Mouse (Mus musculus): ENCODE results near the gene Gm49378.

Gm49378 gene

GRCm38 (mm10) chr14:55634874-55635522 is 2.7 kb downstream of the Gm49378 start:
- DNase-seq (ENCODE audit: low spot score in 2 of 2) = peak; percentile 34 to 37

DNA sequence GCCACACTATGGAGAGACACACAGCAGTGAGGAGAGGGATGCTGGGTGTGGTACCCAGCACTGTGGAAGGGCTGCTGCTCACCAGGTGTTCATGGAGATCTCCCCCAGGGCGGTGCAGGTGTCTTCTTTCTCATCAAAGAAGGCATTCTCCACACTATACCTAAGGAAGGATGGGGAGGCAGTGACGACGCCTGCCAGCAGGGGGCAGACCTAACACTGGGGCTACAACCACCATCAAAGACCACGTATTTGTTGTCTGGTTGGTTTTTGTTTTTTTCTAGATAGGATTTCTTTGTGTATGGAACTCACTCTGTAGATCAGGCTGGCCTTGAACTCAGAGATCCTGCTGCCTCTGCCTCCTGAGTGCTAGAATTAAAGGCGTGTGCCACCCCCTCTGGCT is 8.4 kb downstream of the Gm49378 start:
- peak; percentile 36 to 41 for DNase-seq (ENCODE audit: low spot score in 2 of 2)

GRCm38 (mm10) chr14:55628077-55628827 is 9.4 kb downstream of the Gm49378 start:
- no peak for DNase-seq (ENCODE audit: low spot score in 2 of 2)

DNA sequence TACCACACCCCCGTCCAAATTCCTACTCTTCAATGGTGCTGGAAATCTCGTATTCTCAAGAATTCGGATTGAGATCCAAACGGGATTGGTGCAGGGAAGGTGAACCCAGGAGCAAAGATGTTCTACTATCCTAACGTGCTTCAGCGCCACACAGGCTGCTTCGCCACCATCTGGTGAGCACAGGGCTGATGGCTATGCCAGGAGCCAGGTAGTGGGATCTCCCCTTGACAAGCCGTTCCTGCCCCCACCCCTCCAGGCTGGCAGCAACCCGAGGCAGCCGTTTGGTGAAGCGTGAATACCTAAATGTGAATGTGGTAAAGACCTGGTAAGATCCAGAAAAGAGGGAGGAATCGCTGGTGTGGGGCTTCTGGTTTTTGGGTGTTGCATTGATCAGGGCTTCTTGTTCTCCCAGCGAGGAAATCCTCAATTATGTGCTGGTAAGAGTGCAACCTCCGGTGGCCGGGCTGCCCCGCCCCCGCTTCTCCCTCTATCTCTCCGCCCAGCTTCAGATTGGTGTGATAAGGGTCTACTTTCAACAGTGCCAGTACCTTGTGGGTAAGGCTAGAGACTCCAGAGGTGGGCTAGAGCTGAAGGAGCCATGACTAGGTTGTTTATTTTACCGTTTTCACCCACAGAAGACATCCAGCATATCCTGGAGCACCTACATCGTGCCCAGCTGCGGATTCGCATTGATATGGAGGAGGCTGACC is 19.1 kb downstream of the Gm49378 start:
- no peak for DNase-seq (ENCODE audit: low spot score in 2 of 2)

- DNase-seq (ENCODE audit: low spot score in 2 of 2) = no peak
These were observed 19.9 kb downstream of the Gm49378 start, which contains the start of gene Rec8 for GRCm38 (mm10) chr14:55617822-55618221. Gene Rec8, plus strand, starts transcription at chr14:55618037.

DNA sequence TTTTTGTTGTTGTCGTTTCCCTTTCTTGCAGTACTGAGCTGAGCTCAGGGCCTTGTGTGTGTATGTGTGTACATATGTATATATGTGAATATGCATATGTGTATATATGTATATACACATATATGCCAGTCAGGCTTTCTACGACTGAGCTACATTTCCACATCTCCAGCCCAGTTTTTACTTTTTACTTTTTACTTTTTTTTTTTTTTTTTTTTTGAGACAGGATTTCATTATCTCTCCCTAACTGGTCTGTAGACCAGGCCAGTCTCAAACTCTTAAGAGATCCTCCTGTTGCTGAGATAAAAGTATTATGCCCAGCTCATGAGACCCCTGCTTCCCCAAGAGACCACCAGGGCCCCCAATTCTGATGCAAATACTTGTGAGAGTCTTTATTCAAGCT is 20.9 kb downstream of the Gm49378 start:
- no peak for DNase-seq (ENCODE audit: low spot score in 2 of 2)

DNA sequence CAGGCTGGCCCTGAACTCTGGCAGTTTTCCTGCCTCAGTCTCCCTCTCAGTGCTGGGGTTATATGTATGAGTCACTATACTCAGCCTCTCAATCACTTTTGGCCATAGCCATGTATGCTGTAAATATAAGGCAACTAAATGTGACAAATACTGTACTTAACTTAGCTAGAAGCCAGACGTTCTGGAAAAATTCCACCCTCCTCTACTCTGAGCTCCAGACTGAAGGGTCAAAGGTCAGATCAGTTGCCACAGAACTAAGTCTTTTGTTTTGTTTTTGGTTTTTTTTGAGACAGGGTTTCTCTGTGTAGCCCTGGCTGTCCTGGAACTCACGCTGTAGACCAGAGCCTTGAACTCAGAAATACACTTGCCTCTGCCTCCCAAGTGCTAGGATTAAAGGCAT is 21.8 kb downstream of the Gm49378 start:
- no peak for DNase-seq (ENCODE audit: low spot score in 2 of 2)

- DNase-seq (ENCODE audit: low spot score in 2 of 2) = no peak
These were observed 23.0 kb downstream of the Gm49378 start for GRCm38 (mm10) chr14:55614565-55615178.

- no peak for DNase-seq (ENCODE audit: low spot score in 2 of 2)
These were observed 24.3 kb downstream of the Gm49378 start for GRCm38 (mm10) chr14:55613346-55613745.

DNA sequence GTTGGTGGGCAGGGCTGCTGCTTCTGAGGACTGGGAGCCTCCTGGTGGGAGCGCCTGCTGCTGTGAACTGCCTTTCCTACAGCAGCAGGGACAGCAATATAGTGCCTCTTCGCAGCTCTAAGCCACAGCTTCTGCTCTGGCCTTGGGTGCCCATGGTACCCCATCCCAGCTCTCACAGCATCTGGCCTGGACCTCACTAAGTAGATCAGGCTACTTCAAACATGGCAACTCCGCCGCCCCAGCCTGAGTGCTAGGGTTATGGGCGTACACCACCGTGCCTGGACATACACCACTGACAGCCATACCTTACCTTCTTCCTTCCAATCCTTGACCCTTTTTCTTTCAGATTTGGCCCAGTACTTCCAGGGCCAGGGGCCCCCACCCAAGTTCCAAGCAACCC is 29.4 kb downstream of the Gm49378 start:
- DNase-seq (ENCODE audit: low spot score in 2 of 2) = no peak

DNA sequence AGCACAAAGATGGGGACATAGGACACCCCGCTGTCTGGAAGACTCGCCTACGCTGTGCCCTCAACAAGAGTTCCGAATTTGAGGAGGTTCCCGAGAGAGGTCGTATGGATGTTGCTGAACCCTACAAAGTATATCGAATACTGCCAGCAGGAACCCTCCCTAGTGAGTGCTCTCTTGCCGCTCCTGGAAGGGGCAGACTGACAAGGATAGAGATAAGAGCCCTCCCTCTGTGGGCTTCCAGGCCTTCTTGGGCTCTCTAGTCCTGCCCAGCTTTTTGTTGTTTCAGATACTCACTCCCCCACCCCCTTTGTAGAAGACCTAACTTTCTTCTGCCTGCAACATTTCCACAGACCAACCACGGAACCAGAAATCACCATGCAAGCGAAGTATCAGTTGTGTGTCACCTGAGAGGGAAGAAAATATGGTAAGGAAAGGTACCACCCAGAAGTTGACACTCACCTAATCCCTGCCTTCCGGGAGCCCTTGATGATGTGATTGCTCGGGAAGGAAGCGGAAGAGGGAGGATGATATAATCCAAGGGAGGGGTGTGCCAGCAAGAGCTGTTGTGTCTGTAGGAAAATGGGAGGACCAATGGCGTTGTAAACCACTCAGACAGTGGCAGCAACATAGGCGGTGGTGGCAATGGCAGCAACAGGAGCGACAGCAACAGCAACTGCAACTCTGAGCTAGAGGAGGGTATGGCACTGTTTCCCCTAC is 31.8 kb downstream of the Gm49378 start:
- no peak for DNase-seq (ENCODE audit: low spot score in 2 of 2)

DNA sequence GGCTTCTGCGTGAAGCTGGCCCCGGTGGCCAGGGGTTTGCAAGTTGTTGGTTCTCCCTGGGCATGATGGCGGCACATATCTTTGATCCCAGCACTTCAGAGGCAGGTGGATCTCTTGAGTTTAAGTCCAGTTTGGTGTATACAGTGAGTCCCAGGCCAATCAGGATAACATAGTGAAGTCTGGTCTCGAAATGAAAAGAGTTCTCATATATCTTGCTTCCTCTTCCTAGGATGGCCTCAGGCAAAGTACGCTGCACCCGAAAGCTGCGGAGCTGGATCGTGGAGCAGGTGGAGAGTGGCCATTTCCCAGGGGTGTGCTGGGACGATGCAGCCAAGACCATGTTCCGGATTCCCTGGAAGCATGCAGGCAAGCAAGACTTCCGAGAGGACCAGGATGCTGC is 32.9 kb downstream of the Gm49378 start:
- no peak for DNase-seq (ENCODE audit: low spot score in 2 of 2)

- peak; percentile 93 to 95 for DNase-seq (ENCODE audit: low spot score in 2 of 2)
These were observed 33.8 kb downstream of the Gm49378 start for GRCm38 (mm10) chr14:55603633-55604576.

DNA sequence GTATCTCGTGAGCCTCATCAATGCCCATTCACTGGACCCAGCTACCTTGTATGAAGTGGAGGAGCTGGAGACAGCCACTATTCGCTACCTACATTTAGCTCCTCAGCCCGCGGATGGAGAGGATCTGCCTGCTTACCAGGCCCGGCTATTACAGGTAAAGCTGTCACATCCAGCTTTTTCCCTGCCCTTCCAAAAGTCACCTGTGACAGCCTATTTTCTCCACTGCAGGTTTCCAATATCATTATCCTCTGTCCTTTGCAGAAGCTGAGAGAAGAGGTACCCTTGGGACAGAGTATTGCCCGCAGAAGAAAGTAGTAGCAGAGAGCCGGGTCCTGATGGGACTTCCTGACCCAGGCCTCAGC is 34.4 kb downstream of the Gm49378 start, which contains the start of gene Irf9:
Gene Irf9, plus strand, starts transcription at position 301 of the 362 bp plus-strand sequence.
- DNase-seq (ENCODE audit: low spot score in 2 of 2) = no peak

DNA sequence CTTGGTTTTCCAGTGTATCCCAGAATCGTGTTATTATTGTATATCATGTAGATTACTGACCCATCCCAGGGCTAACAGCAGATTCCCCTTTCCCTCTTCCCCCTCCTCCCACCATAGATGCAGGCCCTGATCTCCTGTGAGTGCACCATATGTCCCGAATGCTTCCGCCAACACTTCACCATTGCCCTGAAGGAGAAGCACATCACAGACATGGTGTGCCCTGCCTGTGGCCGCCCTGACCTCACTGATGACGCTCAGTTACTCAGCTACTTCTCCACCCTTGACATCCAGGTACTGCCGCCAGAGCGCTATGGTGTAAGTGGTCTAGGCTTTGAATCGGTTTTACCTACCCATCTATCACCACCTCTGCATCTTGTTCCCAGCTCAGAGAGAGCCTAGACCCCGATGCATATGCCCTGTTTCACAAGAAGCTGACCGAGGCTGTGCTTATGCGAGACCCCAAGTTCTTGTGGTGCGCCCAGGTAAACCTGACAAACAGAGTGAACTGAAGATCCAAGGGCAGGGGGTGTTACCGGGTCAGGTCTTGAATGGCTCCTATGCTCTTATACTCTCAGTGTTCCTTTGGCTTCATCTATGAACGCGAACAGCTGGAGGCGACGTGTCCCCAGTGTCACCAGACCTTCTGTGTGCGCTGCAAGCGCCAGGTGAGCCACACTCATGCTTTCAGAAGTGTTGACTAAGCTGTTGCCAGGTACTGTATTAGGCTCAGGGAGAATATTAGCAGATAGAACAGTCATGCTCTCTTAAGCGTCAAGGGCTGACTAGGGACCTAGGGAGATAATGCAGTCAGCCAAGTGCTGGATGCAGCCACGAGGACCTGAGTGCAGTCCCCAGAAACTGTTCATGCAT is 38.9 kb downstream of the Gm49378 start:
- no peak for DNase-seq (ENCODE audit: low spot score in 2 of 2)

DNA sequence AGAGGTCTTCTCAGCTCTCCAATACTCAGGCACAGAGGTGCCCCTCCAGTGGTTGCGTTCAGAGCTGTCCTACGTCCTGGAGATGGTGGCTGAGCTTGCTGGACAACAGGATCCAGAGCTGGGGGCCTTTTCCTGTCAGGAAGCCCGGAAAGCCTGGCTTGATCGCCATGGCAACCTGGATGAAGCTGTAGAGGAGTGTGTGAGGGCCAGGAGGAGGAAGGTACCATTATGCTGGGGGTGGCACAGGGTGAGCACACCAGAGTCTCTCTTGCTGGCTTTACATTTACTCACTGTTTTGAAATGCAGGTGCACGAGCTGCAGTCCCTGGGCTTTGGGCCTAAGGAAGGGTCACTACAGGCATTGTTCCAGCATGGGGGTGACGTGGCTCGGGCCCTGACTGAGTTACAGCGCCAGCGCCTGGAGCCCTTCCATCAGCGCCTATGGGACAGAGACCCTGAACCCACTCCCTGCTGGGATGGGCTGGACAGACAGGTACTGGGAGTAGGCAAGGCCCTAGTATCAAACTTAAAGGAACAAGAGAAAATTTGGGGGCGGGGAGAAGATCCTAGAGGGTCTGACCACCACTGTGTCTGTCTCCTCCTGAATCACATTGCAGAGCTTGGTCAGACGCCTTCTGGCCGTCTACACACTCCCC is 41.5 kb downstream of the Gm49378 start:
- no peak for DNase-seq (ENCODE audit: low spot score in 2 of 2)

- no peak for DNase-seq (ENCODE audit: low spot score in 2 of 2)
These were observed 45.5 kb downstream of the Gm49378 start for GRCm38 (mm10) chr14:55592226-55592625.

DNA sequence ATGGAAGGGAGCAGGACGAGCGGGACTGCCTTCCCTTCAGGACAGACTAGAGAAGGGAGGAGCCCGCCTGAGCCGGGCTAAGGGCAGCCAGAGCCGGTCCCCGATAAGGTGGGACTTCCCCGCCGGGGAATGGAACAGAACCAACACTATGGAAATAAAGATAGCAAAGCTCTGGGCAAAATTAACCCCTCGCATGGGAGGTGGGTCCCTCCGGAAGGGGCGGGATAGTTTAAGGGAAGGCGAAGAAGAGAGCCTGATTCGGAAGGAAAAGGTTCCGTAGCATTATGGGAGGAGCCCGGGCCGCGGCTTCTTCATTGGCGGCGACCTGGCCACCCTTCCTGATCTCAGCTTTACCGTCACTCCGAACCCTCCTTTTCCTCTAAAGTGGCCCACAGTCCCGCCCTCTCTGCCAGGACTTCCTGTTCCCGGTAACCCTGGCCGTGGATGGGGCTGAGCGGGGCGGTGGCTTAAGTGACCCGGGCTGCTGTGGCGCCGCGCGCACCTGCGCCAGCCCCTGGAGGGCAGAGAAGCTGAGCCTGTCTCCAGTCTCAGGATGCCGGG is 46.3 kb downstream of the Gm49378 start, which contains the start of gene Rnf31:
Gene Rnf31, plus strand, starts transcription at position 378 of the 561 bp plus-strand sequence.
- peak; percentile 97 to 98 for DNase-seq (ENCODE audit: low spot score in 2 of 2)

All from heart, adult 9 months (tissue).